Mouse (Mus musculus): ENCODE measurements around the gene Arhgdia. TPM values are rescaled to one million over a fixed set of nuclear protein-coding genes. Genes with fewer than 3 reads are reported as not detected.
A peak's percentile ranks its signal among the peaks of the same experiment; 100 is the strongest.

Arhgdia gene
- polyA plus RNA-seq, 1 experiment from 2014 or later, result 352 TPM

GRCm38 (mm10) chr11:120555260-120555659 is 26.2 kb downstream of the Arhgdia start:
- DNase-seq (ENCODE audit: low spot score) (no peak), ATAC-seq (ENCODE audit: low FRiP score, low TSS enrichment) (peak; percentile 48; the same call in 1 of the 2 replicates)
- Histone ChIP-seq H3K4me2 (replicated peaks; ENCODE audit: low read depth) (no peak overlapping the region), H3K9me3 (ENCODE audit: control insufficient read depth, low read length) (no peaks in the 10 kb centered on the region), H3K9ac (ENCODE audit: low read length) (no peak overlapping the region), H3K36me3 (ENCODE audit: control insufficient read depth, insufficient read depth, low read length) (peaks cover 9% of the 10 kb centered on the region), H3K4me1 (replicated peaks; ENCODE audit: control insufficient read depth, insufficient read depth) (no peaks in the 10 kb centered on the region), H3K4me3 (ENCODE audit: low read depth, low read length) (no peak overlapping the region), H3K27ac (replicated peaks) (no peak overlapping the region), H3K27me3 (ENCODE audit: control insufficient read depth, insufficient read depth, low read length) (no peaks in the 10 kb centered on the region)
- TF ChIP-seq EP300 (optimal IDR thresholded peaks at IDR 0.05) (no peak), CTCF (IDR thresholded peaks at IDR 0.05; ENCODE audit: low read depth) (no peak)
- 75% methylated on average over 2 of the region's 2 CpGs for WGBS

- DNase-seq (ENCODE audit: low spot score), result no peak
- WGBS, result 63% methylated on average over 7 of the region's 7 CpGs
Observed at GRCm38 (mm10) chr11:120554834-120555233, 26.6 kb downstream of the Arhgdia start.

GRCm38 (mm10) chr11:120552736-120553135 is 28.7 kb downstream of the Arhgdia start:
- H3K27ac ChIP-seq (replicated peaks), result no peak overlapping the region
- H3K9me3 ChIP-seq (ENCODE audit: control insufficient read depth, low read length), result no peaks in the 10 kb centered on the region
- H3K4me2 ChIP-seq (replicated peaks; ENCODE audit: low read depth), result no peak overlapping the region
- no peak overlapping the region for H3K9ac ChIP-seq (ENCODE audit: low read length)
- no peak for ATAC-seq (ENCODE audit: low FRiP score, low TSS enrichment)
- no peaks in the 10 kb centered on the region for H3K36me3 ChIP-seq (ENCODE audit: control insufficient read depth, insufficient read depth, low read length)
- no peaks in the 10 kb centered on the region for H3K27me3 ChIP-seq (ENCODE audit: control insufficient read depth, insufficient read depth, low read length)
- 65% methylated on average over 5 of the region's 5 CpGs for WGBS
- peaks cover 5% of the 10 kb centered on the region; the same call in 1 of the 2 replicates for H3K4me1 ChIP-seq (replicated peaks; ENCODE audit: control insufficient read depth, insufficient read depth)
- DNase-seq (ENCODE audit: low spot score), result no peak
- H3K4me3 ChIP-seq (ENCODE audit: low read depth, low read length), result no peak overlapping the region
- TF ChIP-seq CTCF (IDR thresholded peaks at IDR 0.05; ENCODE audit: low read depth), result no peak
- no peak for TF ChIP-seq EP300 (optimal IDR thresholded peaks at IDR 0.05)

More at GRCm38 (mm10) chr11:120554834-120555233, 26.6 kb downstream of the Arhgdia start:
- TF ChIP-seq EP300 (optimal IDR thresholded peaks at IDR 0.05) (no peak), CTCF (IDR thresholded peaks at IDR 0.05; ENCODE audit: low read depth) (no peak)
- no peak overlapping the region for H3K9ac ChIP-seq (ENCODE audit: low read length)
- no peak overlapping the region for H3K4me2 ChIP-seq (replicated peaks; ENCODE audit: low read depth)
- no peak overlapping the region for H3K4me3 ChIP-seq (ENCODE audit: low read depth, low read length)
- peaks cover 7% of the 10 kb centered on the region; the same call in 1 of the 2 replicates for H3K36me3 ChIP-seq (ENCODE audit: control insufficient read depth, insufficient read depth, low read length)
- ATAC-seq (ENCODE audit: low FRiP score, low TSS enrichment), result no peak
- no peaks in the 10 kb centered on the region for H3K27me3 ChIP-seq (ENCODE audit: control insufficient read depth, insufficient read depth, low read length)
- H3K27ac ChIP-seq (replicated peaks), result no peak overlapping the region
- no peaks in the 10 kb centered on the region for H3K9me3 ChIP-seq (ENCODE audit: control insufficient read depth, low read length)
- no peaks in the 10 kb centered on the region for H3K4me1 ChIP-seq (replicated peaks; ENCODE audit: control insufficient read depth, insufficient read depth)

- H3K9me3 ChIP-seq (ENCODE audit: control insufficient read depth, low read length), result no peaks in the 10 kb centered on the region
- H3K9ac ChIP-seq (ENCODE audit: low read length), result peak within 1 kb of the TSS; percentile 95
- no peaks in the 10 kb centered on the region for H3K36me3 ChIP-seq (ENCODE audit: control insufficient read depth, insufficient read depth, low read length)
- no peak for DNase-seq (ENCODE audit: low spot score)
- no peaks in the 10 kb centered on the region for H3K27me3 ChIP-seq (ENCODE audit: control insufficient read depth, insufficient read depth, low read length)
- H3K4me1 ChIP-seq (replicated peaks; ENCODE audit: control insufficient read depth, insufficient read depth), result peaks cover 5% of the 10 kb centered on the region; the same call in 1 of the 2 replicates
- 93% methylated on average over 28 of the region's 28 CpGs for WGBS
- peak within 1 kb of the TSS; percentile 72 for H3K4me2 ChIP-seq (replicated peaks; ENCODE audit: low read depth)
- ATAC-seq (ENCODE audit: low FRiP score, low TSS enrichment), result no peak
- TF ChIP-seq EP300 (optimal IDR thresholded peaks at IDR 0.05), result no peak
- no peak for TF ChIP-seq CTCF (IDR thresholded peaks at IDR 0.05; ENCODE audit: low read depth)
- peak within 1 kb of the TSS; percentile 98; the same call in 1 of the 2 replicates for H3K27ac ChIP-seq (replicated peaks)
- peak within 1 kb of the TSS; percentile 88 for H3K4me3 ChIP-seq (ENCODE audit: low read depth, low read length)
Observed at GRCm38 (mm10) chr11:120550810-120551440, 30.5 kb downstream of the Arhgdia start, which contains the start of gene Ppp1r27. Ppp1r27 (minus strand) TSS chr11:120551132.

- H3K27ac ChIP-seq (replicated peaks), result peak overlapping the region; percentile 98
- no peaks in the 10 kb centered on the region for H3K36me3 ChIP-seq (ENCODE audit: control insufficient read depth, insufficient read depth, low read length)
- H3K4me2 ChIP-seq (replicated peaks; ENCODE audit: low read depth), result peak overlapping the region; percentile 72
- peaks cover 5% of the 10 kb centered on the region; the same call in 1 of the 2 replicates for H3K4me1 ChIP-seq (replicated peaks; ENCODE audit: control insufficient read depth, insufficient read depth)
- WGBS, result 60% methylated on average over 11 of the region's 11 CpGs
- H3K27me3 ChIP-seq (ENCODE audit: control insufficient read depth, insufficient read depth, low read length), result no peaks in the 10 kb centered on the region
- TF ChIP-seq EP300 (optimal IDR thresholded peaks at IDR 0.05), result no peak
- TF ChIP-seq CTCF (IDR thresholded peaks at IDR 0.05; ENCODE audit: low read depth), result no peak
- peak overlapping the region; percentile 95 for H3K9ac ChIP-seq (ENCODE audit: low read length)
- ATAC-seq (ENCODE audit: low FRiP score, low TSS enrichment) (no peak), DNase-seq (ENCODE audit: low spot score) (no peak)
- H3K4me3 ChIP-seq (ENCODE audit: low read depth, low read length), result peak overlapping the region; percentile 88
- no peaks in the 10 kb centered on the region for H3K9me3 ChIP-seq (ENCODE audit: control insufficient read depth, low read length)
Observed at GRCm38 (mm10) chr11:120549986-120550809, 31.2 kb downstream of the Arhgdia start.
